Mouse (Mus musculus): ENCODE results near the gene Fcho2. TPM values are rescaled to one million over a fixed set of nuclear protein-coding genes. Genes with fewer than 3 reads are reported as not detected.

The Fcho2 gene
- polyA plus RNA-seq, 1 experiment from 2014 or later: 33.0 TPM

DNA sequence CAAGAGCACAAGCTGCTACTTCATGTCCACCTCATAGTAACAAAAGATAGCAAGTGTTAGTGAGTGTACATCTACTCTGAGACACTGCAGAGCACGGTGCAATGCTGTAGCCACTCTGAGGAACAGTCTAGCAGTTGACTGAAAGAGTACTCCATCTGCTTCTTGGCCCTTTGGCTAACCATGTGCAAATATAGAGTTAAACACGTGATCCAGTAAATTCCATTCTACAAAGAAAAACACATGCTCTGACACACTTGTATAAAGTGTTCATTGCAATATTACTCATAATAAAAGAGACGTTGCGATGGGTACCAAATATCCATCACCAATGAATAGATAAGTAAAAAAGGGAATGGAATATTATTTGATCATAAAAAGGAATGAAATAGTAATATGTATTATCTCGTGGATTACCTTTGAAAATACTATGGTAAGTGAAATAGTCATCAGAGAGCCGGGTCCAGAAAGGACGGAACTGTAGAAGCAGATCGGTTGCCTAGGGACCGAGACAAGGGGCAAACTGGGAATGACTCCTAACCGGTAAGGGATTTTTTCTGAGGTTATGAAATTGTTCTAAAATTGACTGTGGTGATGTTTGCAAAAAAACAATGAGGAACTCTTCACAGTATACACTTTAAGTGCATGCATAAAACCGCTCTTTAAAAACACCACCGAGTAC is 1.5 kb downstream of the Fcho2 start:
- 29% methylated on average over 12 of the region's 12 CpGs for WGBS
- peaks cover 15% of the 10 kb centered on the region for H3K4me1 ChIP-seq (replicated peaks; ENCODE audit: control insufficient read depth, insufficient read depth, low read length)
- H3K27ac ChIP-seq (ENCODE audit: low read depth): no peak overlapping the region
- H3K4me3 ChIP-seq (ENCODE audit: low read depth, low read length): peak overlapping the region; percentile 67
- H3K9me3 ChIP-seq (ENCODE audit: control insufficient read depth, low read length): no peaks in the 10 kb centered on the region
- H3K4me2 ChIP-seq (ENCODE audit: low read length): peak overlapping the region; percentile 54
- peak overlapping the region; percentile 96 for H3K9ac ChIP-seq (ENCODE audit: low read length)
- DNase-seq (ENCODE audit: low spot score) (no peak), ATAC-seq (replicated peaks; ENCODE audit: low FRiP score, low TSS enrichment, low read depth) (no peak)
- no peaks in the 10 kb centered on the region for H3K27me3 ChIP-seq (replicated peaks; ENCODE audit: control insufficient read depth, insufficient read depth, low read length)
- no peaks in the 10 kb centered on the region for H3K36me3 ChIP-seq (ENCODE audit: control insufficient read depth, insufficient read depth, low read length)

DNA sequence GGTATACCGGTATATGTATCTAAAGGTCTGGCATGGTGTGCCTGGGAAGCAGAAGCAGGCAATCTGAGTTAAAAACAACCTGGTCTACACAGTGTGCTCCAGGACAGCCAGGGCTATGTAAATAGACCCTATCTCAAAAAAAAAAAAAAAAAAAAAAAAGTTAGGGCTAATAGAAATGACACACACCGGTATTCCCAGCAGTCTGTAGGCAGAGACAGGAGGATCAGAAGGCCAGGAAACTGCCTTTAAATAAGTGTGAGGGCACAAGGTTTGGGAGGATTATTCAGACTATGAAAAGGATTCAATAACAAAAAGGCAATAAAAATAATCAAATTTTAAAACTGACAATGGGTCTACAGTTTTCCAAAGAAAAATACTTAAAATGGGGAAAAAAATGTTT is 2.1 kb downstream of the Fcho2 start:
- H3K36me3 ChIP-seq (ENCODE audit: control insufficient read depth, insufficient read depth, low read length): no peaks in the 10 kb centered on the region
- no peak overlapping the region for H3K4me3 ChIP-seq (ENCODE audit: low read depth, low read length)
- H3K27ac ChIP-seq (ENCODE audit: low read depth): no peak overlapping the region
- peak overlapping the region; percentile 54 for H3K4me2 ChIP-seq (ENCODE audit: low read length)
- no peak overlapping the region for H3K9ac ChIP-seq (ENCODE audit: low read length)
- no peak for ATAC-seq (replicated peaks; ENCODE audit: low FRiP score, low TSS enrichment, low read depth)
- no peaks in the 10 kb centered on the region for H3K27me3 ChIP-seq (replicated peaks; ENCODE audit: control insufficient read depth, insufficient read depth, low read length)
- 70% methylated on average over 2 of the region's 2 CpGs for WGBS
- no peaks in the 10 kb centered on the region for H3K9me3 ChIP-seq (ENCODE audit: control insufficient read depth, low read length)
- no peak for DNase-seq (ENCODE audit: low spot score)
- H3K4me1 ChIP-seq (replicated peaks; ENCODE audit: control insufficient read depth, insufficient read depth, low read length): peaks cover 15% of the 10 kb centered on the region

GRCm38 (mm10) chr13:98812285-98812684 is 3.0 kb downstream of the Fcho2 start:
- DNase-seq (ENCODE audit: low spot score): no peak
- H3K9ac ChIP-seq (ENCODE audit: low read length): no peak overlapping the region
- no peaks in the 10 kb centered on the region for H3K27me3 ChIP-seq (replicated peaks; ENCODE audit: control insufficient read depth, insufficient read depth, low read length)
- ATAC-seq (replicated peaks; ENCODE audit: low FRiP score, low TSS enrichment, low read depth): no peak
- 77% methylated on average over 4 of the region's 4 CpGs for WGBS
- no peaks in the 10 kb centered on the region for H3K36me3 ChIP-seq (ENCODE audit: control insufficient read depth, insufficient read depth, low read length)
- H3K4me2 ChIP-seq (ENCODE audit: low read length): no peak overlapping the region
- no peak overlapping the region for H3K27ac ChIP-seq (ENCODE audit: low read depth)
- H3K9me3 ChIP-seq (ENCODE audit: control insufficient read depth, low read length): no peaks in the 10 kb centered on the region
- peaks cover 15% of the 10 kb centered on the region for H3K4me1 ChIP-seq (replicated peaks; ENCODE audit: control insufficient read depth, insufficient read depth, low read length)
- no peak overlapping the region for H3K4me3 ChIP-seq (ENCODE audit: low read depth, low read length)

GRCm38 (mm10) chr13:98810143-98810542 is 5.1 kb downstream of the Fcho2 start:
- no peak for ATAC-seq (replicated peaks; ENCODE audit: low FRiP score, low TSS enrichment, low read depth)

GRCm38 (mm10) chr13:98809087-98809486 is 6.2 kb downstream of the Fcho2 start:
- no peak overlapping the region for H3K27ac ChIP-seq (ENCODE audit: low read depth)
- DNase-seq (ENCODE audit: low spot score) (no peak), ATAC-seq (replicated peaks; ENCODE audit: low FRiP score, low TSS enrichment, low read depth) (no peak)
- WGBS: 74% methylated on average over 1 of the region's 1 CpGs
- peaks cover 13% of the 10 kb centered on the region for H3K4me1 ChIP-seq (replicated peaks; ENCODE audit: control insufficient read depth, insufficient read depth, low read length)
- H3K4me2 ChIP-seq (ENCODE audit: low read length): no peak overlapping the region
- peaks cover 12% of the 10 kb centered on the region for H3K36me3 ChIP-seq (ENCODE audit: control insufficient read depth, insufficient read depth, low read length)
- no peaks in the 10 kb centered on the region for H3K27me3 ChIP-seq (replicated peaks; ENCODE audit: control insufficient read depth, insufficient read depth, low read length)
- no peaks in the 10 kb centered on the region for H3K9me3 ChIP-seq (ENCODE audit: control insufficient read depth, low read length)
- H3K4me3 ChIP-seq (ENCODE audit: low read depth, low read length): no peak overlapping the region
- no peak overlapping the region for H3K9ac ChIP-seq (ENCODE audit: low read length)

More at GRCm38 (mm10) chr13:98810143-98810542, 5.1 kb downstream of the Fcho2 start:
- Histone ChIP-seq H3K27me3 (replicated peaks; ENCODE audit: control insufficient read depth, insufficient read depth, low read length) (no peaks in the 10 kb centered on the region), H3K36me3 (ENCODE audit: control insufficient read depth, insufficient read depth, low read length) (peaks cover 1% of the 10 kb centered on the region), H3K4me2 (ENCODE audit: low read length) (no peak overlapping the region), H3K27ac (ENCODE audit: low read depth) (peak overlapping the region; percentile 33; the same call in 1 of the 2 replicates), H3K4me1 (replicated peaks; ENCODE audit: control insufficient read depth, insufficient read depth, low read length) (peaks cover 13% of the 10 kb centered on the region), H3K9ac (ENCODE audit: low read length) (no peak overlapping the region), H3K9me3 (ENCODE audit: control insufficient read depth, low read length) (no peaks in the 10 kb centered on the region), H3K4me3 (ENCODE audit: low read depth, low read length) (no peak overlapping the region)
- WGBS: 56% methylated on average over 6 of the region's 6 CpGs
- DNase-seq (ENCODE audit: low spot score): no peak

GRCm38 (mm10) chr13:98804480-98804879 is 10.8 kb downstream of the Fcho2 start:
- Histone ChIP-seq H3K36me3 (ENCODE audit: control insufficient read depth, insufficient read depth, low read length) (peaks cover 38% of the 10 kb centered on the region), H3K4me1 (replicated peaks; ENCODE audit: control insufficient read depth, insufficient read depth, low read length) (no peaks in the 10 kb centered on the region), H3K27me3 (replicated peaks; ENCODE audit: control insufficient read depth, insufficient read depth, low read length) (no peaks in the 10 kb centered on the region), H3K27ac (ENCODE audit: low read depth) (no peak overlapping the region), H3K9ac (ENCODE audit: low read length) (no peak overlapping the region), H3K9me3 (ENCODE audit: control insufficient read depth, low read length) (peaks cover 5% of the 10 kb centered on the region; the same call in 1 of the 2 replicates), H3K4me3 (ENCODE audit: low read depth, low read length) (no peak overlapping the region), H3K4me2 (ENCODE audit: low read length) (no peak overlapping the region)
- DNase-seq (ENCODE audit: low spot score) (no peak), ATAC-seq (replicated peaks; ENCODE audit: low FRiP score, low TSS enrichment, low read depth) (no peak)
- WGBS: 97% methylated on average over 1 of the region's 1 CpGs

GRCm38 (mm10) chr13:98803699-98804098 is 11.6 kb downstream of the Fcho2 start:
- Histone ChIP-seq H3K4me3 (ENCODE audit: low read depth, low read length) (no peak overlapping the region), H3K36me3 (ENCODE audit: control insufficient read depth, insufficient read depth, low read length) (peaks cover 45% of the 10 kb centered on the region), H3K27ac (ENCODE audit: low read depth) (no peak overlapping the region), H3K4me1 (replicated peaks; ENCODE audit: control insufficient read depth, insufficient read depth, low read length) (no peaks in the 10 kb centered on the region), H3K4me2 (ENCODE audit: low read length) (no peak overlapping the region), H3K9me3 (ENCODE audit: control insufficient read depth, low read length) (peaks cover 5% of the 10 kb centered on the region; the same call in 1 of the 2 replicates), H3K9ac (ENCODE audit: low read length) (no peak overlapping the region), H3K27me3 (replicated peaks; ENCODE audit: control insufficient read depth, insufficient read depth, low read length) (no peaks in the 10 kb centered on the region)
- DNase-seq (ENCODE audit: low spot score) (no peak), ATAC-seq (replicated peaks; ENCODE audit: low FRiP score, low TSS enrichment, low read depth) (no peak)
- 83% methylated on average over 4 of the region's 4 CpGs for WGBS

- no peak overlapping the region for H3K4me2 ChIP-seq (ENCODE audit: low read length)
- peaks cover 48% of the 10 kb centered on the region for H3K36me3 ChIP-seq (ENCODE audit: control insufficient read depth, insufficient read depth, low read length)
- no peak overlapping the region for H3K4me3 ChIP-seq (ENCODE audit: low read depth, low read length)
- no peak overlapping the region for H3K9ac ChIP-seq (ENCODE audit: low read length)
- H3K27ac ChIP-seq (ENCODE audit: low read depth): no peak overlapping the region
- no peaks in the 10 kb centered on the region for H3K4me1 ChIP-seq (replicated peaks; ENCODE audit: control insufficient read depth, insufficient read depth, low read length)
- ATAC-seq (replicated peaks; ENCODE audit: low FRiP score, low TSS enrichment, low read depth) (no peak), DNase-seq (ENCODE audit: low spot score) (no peak)
- H3K9me3 ChIP-seq (ENCODE audit: control insufficient read depth, low read length): peaks cover 5% of the 10 kb centered on the region; the same call in 1 of the 2 replicates
- H3K27me3 ChIP-seq (replicated peaks; ENCODE audit: control insufficient read depth, insufficient read depth, low read length): no peaks in the 10 kb centered on the region
- WGBS: 82% methylated on average over 3 of the region's 3 CpGs
Measured at GRCm38 (mm10) chr13:98802957-98803356, 12.3 kb downstream of the Fcho2 start.

- Histone ChIP-seq H3K9me3 (ENCODE audit: control insufficient read depth, low read length) (no peaks in the 10 kb centered on the region; the same call in 1 of the 2 replicates), H3K36me3 (ENCODE audit: control insufficient read depth, insufficient read depth, low read length) (peaks cover 36% of the 10 kb centered on the region), H3K27ac (ENCODE audit: low read depth) (no peak overlapping the region), H3K4me2 (ENCODE audit: low read length) (no peak overlapping the region), H3K4me3 (ENCODE audit: low read depth, low read length) (no peak overlapping the region), H3K27me3 (replicated peaks; ENCODE audit: control insufficient read depth, insufficient read depth, low read length) (no peaks in the 10 kb centered on the region), H3K4me1 (replicated peaks; ENCODE audit: control insufficient read depth, insufficient read depth, low read length) (no peaks in the 10 kb centered on the region), H3K9ac (ENCODE audit: low read length) (no peak overlapping the region)
- DNase-seq (ENCODE audit: low spot score): no peak
- WGBS: 97% methylated on average over 3 of the region's 3 CpGs
- no peak for ATAC-seq (replicated peaks; ENCODE audit: low FRiP score, low TSS enrichment, low read depth)
Measured at GRCm38 (mm10) chr13:98795511-98795910, 19.7 kb downstream of the Fcho2 start.
